Comparison of ENCODE assay signal across 9 mouse cellular contexts in the genomic region with DNA sequence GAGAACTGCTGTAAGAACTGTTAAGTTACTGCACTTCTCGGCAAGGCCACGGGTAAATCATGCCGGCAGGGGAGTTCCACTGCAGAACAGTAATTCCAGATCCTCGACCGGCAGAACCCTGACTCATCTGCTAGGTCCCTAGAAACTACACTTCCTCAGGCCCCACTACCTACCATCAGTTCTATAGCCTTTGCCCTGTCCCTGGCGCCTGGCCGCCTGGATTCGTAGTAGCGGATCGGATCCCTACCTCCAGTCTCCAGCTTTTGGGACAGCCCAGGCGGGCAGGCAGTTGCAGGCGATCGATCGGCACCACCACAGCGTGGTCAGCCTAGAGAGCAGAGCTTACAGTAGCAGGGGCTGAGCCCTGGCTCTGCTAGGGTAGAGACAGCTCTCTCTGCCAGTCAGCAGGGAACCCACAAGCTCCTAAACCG. TPM values are rescaled to one million over a fixed set of nuclear protein-coding genes. Genes with fewer than 3 reads are reported as not detected.
DNase-seq lines count a peak whose midpoint lies in the region; ATAC-seq and TF ChIP-seq lines count a peak whose summit lies in the region.
"Had no signal": no experiment of that assay in that cellular context is flagged by ENCODE, and none has a peak within 500 bp of the region (broad histone marks: within the 10 kb centered on the region; RNA-seq: fewer than 3 reads in every experiment).

No protein-coding gene starts in this region.

- ATAC-seq in heart, postnatal 0 days (ENCODE audit: insufficient read depth, low read depth), result peak; percentile 75
- ATAC-seq in midbrain, postnatal 0 days (ENCODE audit: low FRiP score), result peak; percentile 62; the same call in 1 of the 2 replicates

- 4% methylated on average over 16 of the region's 16 CpGs for WGBS in heart, postnatal 0 days
- WGBS in midbrain, postnatal 0 days, result 5% methylated on average over 16 of the region's 16 CpGs
- 36% methylated on average over 16 of the region's 16 CpGs for WGBS in thymus, adult 2 months

- peak overlapping the region; percentile 39 for H3K4me3 ChIP-seq in layer of hippocampus, adult 2 months
- peak overlapping the region; percentile 49 for H3K4me3 ChIP-seq in heart, postnatal 0 days (ENCODE audit: low read depth, low read length)
- H3K4me3 ChIP-seq in midbrain, postnatal 0 days (ENCODE audit: low read depth, low read length), result peak overlapping the region; percentile 26
- H3K4me3 ChIP-seq in thymus, adult 2 months (ENCODE audit: control insufficient read depth, insufficient read depth, low read length), result no peak overlapping the region

- TF ChIP-seq EP300 in heart, postnatal 0 days (IDR thresholded peaks at IDR 0.05; ENCODE audit: low read depth), result no peak

- no peaks in the 10 kb centered on the region for H3K36me3 ChIP-seq in heart, postnatal 0 days (replicated peaks; ENCODE audit: control insufficient read depth, insufficient read depth, low read length)
- H3K36me3 ChIP-seq in midbrain, postnatal 0 days (ENCODE audit: insufficient read depth, low read length), result no peaks in the 10 kb centered on the region
- no peaks in the 10 kb centered on the region for H3K36me3 ChIP-seq in thymus, adult 2 months (ENCODE audit: control insufficient read depth, insufficient read depth, low read length)
- H3K36me3 ChIP-seq: G1E had no signal

- 0 out of 2 replicates have a peak, but pooled peaks cover 4% of the 10 kb centered on the region for H3K27me3 ChIP-seq in heart, postnatal 0 days (ENCODE audit: control insufficient read depth, insufficient read depth, low read length)
- peaks cover 32% of the 10 kb centered on the region for H3K27me3 ChIP-seq in midbrain, postnatal 0 days (ENCODE audit: insufficient read depth, low read length)
- H3K27me3 ChIP-seq in thymus, adult 2 months (ENCODE audit: control insufficient read depth, insufficient read depth, low read length), result no peaks in the 10 kb centered on the region

- H3K4me2 ChIP-seq in heart, postnatal 0 days (ENCODE audit: low read depth, low read length), result peak overlapping the region; percentile 87
- H3K4me2 ChIP-seq in midbrain, postnatal 0 days (ENCODE audit: low read depth, low read length, poor library complexity, severe bottlenecking), result peak overlapping the region; percentile 48

- H3K9ac ChIP-seq in heart, postnatal 0 days (replicated peaks; ENCODE audit: low read depth, low read length), result peak overlapping the region; percentile 49
- H3K9ac ChIP-seq in midbrain, postnatal 0 days (replicated peaks; ENCODE audit: low read length, poor library complexity, severe bottlenecking), result peak overlapping the region; percentile 39; the same call in 1 of the 2 replicates

- peak overlapping the region; percentile 60; the same call in 1 of the 2 replicates for H3K27ac ChIP-seq in layer of hippocampus, adult 2 months
- peak overlapping the region; percentile 60 for H3K27ac ChIP-seq in heart, postnatal 0 days (ENCODE audit: low read depth)
- H3K27ac ChIP-seq in midbrain, postnatal 0 days (ENCODE audit: low read depth, low read length), result no peak overlapping the region
- H3K27ac ChIP-seq in thymus, adult 2 months (ENCODE audit: control insufficient read depth, insufficient read depth, low read length), result no peak overlapping the region

- no peaks in the 10 kb centered on the region for H3K9me3 ChIP-seq in heart, postnatal 0 days (replicated peaks; ENCODE audit: control insufficient read depth, low read length)
- no peaks in the 10 kb centered on the region for H3K9me3 ChIP-seq in midbrain, postnatal 0 days (ENCODE audit: low read length)
- H3K9me3 ChIP-seq: G1E had no signal

- peaks cover 11% of the 10 kb centered on the region for H3K4me1 ChIP-seq in heart, postnatal 0 days (ENCODE audit: control insufficient read depth, insufficient read depth)
- H3K4me1 ChIP-seq in midbrain, postnatal 0 days (ENCODE audit: insufficient read depth, low read length), result no peaks in the 10 kb centered on the region
- no peaks in the 10 kb centered on the region for H3K4me1 ChIP-seq in thymus, adult 2 months (replicated peaks; ENCODE audit: control insufficient read depth, insufficient read depth, low read length)

- TF ChIP-seq POLR2A in thymus, adult 2 months (IDR thresholded peaks at IDR 0.05; ENCODE audit: control insufficient read depth, extremely low read depth, insufficient read depth, low read length, poor library complexity), result no peak

- TF ChIP-seq CTCF in layer of hippocampus, adult 2 months (conservative IDR thresholded peaks at IDR 0.05), result no peak
- TF ChIP-seq CTCF in heart, postnatal 0 days (IDR thresholded peaks at IDR 0.05; ENCODE audit: low read depth), result no peak
- no peak for TF ChIP-seq CTCF in midbrain, postnatal 0 days (IDR thresholded peaks at IDR 0.05)
- TF ChIP-seq CTCF in thymus, adult 2 months (IDR thresholded peaks at IDR 0.05; ENCODE audit: borderline replicate concordance, control insufficient read depth, extremely low read depth, insufficient read depth, low read length, poor library complexity), result no peak

- no peak for DNase-seq in layer of hippocampus, adult 2 months (ENCODE audit: low spot score in 2 of 2)
- no peak for DNase-seq in layer of hippocampus, adult 9-11 months
- peak; percentile 77 for DNase-seq in embryo, embryonic 10.5 days (ENCODE audit: low spot score)
- no peak for DNase-seq in heart, postnatal 0 days (ENCODE audit: low spot score)
- peak; percentile 68 to 78 for DNase-seq in kidney, postnatal 4 days
- DNase-seq in midbrain, postnatal 0 days (ENCODE audit: low spot score), result peak; percentile 31
- DNase-seq in layer of hippocampus, adult 18-20 months (ENCODE audit: low spot score in 2 of 2), result no peak
- no peak for DNase-seq in thymus, adult 2 months

RNA-seq across cellular contexts. Expression of gene Foxc1, which starts 14.2 kb away (rescaled TPM):
- total RNA-seq in layer of hippocampus, adult 2 months (2021), result 1 to 10 TPM; 4.2 to 5.2 TPM
- 20.0 and 22.6 TPM in 2 replicates for total RNA-seq in heart, postnatal 0 days (2014; rRNA removed; ENCODE audit: low replicate concordance)
- polyA plus RNA-seq in heart, postnatal 0 days (2015; fragmentation: Nextera tagmentation; extraction: Ambion mirVana), result 1.5 and 1.6 TPM in 2 replicates
- 12.6 and 17.1 TPM in 2 replicates for total RNA-seq in midbrain, postnatal 0 days (2014; rRNA removed)
- 1.8 and 2.2 TPM in 2 replicates for polyA plus RNA-seq in midbrain, postnatal 0 days (2015; fragmentation: Nextera tagmentation; extraction: Ambion mirVana)
- total RNA-seq in layer of hippocampus, adult 18-20 months (2021), result 1 to 10 TPM; 3.1 to 3.3 TPM
- polyA plus RNA-seq in thymus, adult 2 months (2012; rRNA removed), result 1.9 TPM in 2 replicates
- polyA plus RNA-seq: G1E had no signal

Comparison
In these comparisons a context has a peak if more than half of its experiments do, and no peak if none do; other contexts are left out.
1. DNase-seq: peak in embryo, embryonic 10.5 days (single experiment), kidney, postnatal 4 days (2 of 2) and midbrain, postnatal 0 days (single experiment); none in layer of hippocampus, adult 2 months (0 of 2), layer of hippocampus, adult 9-11 months (single experiment), heart, postnatal 0 days (single experiment), layer of hippocampus, adult 18-20 months (0 of 2) and thymus, adult 2 months (single experiment).
2. H3K27ac ChIP-seq: peak in layer of hippocampus, adult 2 months (single experiment) and heart, postnatal 0 days (single experiment); none in midbrain, postnatal 0 days (single experiment) and thymus, adult 2 months (single experiment).